Mouse (Mus musculus) lung, postnatal 4 days (tissue): ENCODE results near the gene Plcl1.
"Not testable (repeated sequence)": the region's sequence is repeated elsewhere in the genome, so short reads cannot be mapped to it uniquely, and the experiment has no call there.

Source experiments
- DNase-seq, 2 experiments: peaks; one replicate each; pipeline ENCODE4 v3.0.0; 2021

Plcl1 gene

DNA sequence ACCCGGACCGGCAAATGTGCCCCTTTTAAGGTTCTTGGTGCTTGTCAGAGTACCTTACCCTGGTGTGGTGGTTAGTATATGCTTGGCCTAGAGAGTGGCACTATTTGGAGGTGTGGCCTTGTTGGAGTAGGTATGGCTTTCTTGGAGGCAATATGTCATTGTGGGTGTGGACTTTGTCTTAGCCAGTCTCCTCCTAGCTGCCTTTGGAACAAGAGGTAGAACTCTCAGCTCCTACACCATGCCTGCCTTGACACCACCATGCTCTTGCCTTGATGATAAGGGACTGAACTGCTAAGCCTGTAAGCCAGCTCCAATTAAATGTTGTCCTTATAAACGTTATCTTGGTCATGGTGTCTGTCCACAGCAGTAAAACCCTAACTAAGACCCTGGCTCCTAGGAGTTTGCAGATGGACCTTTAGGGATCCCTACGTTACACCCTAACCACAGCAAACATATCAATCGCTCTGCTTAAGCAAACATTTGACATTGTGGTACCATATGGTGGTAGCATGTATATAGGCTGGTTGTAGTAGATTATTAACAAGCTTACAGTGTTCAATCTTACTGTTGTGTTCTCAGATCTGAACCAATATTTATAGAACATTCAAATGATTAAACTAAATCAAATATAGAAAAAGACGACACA, 39.4 kb downstream of the Plcl1 start:
- no peak for DNase-seq

GRCm38 (mm10) chr1:55445689-55446044, 39.9 kb downstream of the Plcl1 start:
- peak in 1 of 2 experiments; percentile 23 for DNase-seq

GRCm38 (mm10) chr1:55446273-55446672, 40.6 kb downstream of the Plcl1 start:
- DNase-seq: no peak

- no peak for DNase-seq
Measured at GRCm38 (mm10) chr1:55446876-55447275, 41.2 kb downstream of the Plcl1 start.

GRCm38 (mm10) chr1:55447661-55448060, 41.9 kb downstream of the Plcl1 start:
- DNase-seq: no peak

DNA sequence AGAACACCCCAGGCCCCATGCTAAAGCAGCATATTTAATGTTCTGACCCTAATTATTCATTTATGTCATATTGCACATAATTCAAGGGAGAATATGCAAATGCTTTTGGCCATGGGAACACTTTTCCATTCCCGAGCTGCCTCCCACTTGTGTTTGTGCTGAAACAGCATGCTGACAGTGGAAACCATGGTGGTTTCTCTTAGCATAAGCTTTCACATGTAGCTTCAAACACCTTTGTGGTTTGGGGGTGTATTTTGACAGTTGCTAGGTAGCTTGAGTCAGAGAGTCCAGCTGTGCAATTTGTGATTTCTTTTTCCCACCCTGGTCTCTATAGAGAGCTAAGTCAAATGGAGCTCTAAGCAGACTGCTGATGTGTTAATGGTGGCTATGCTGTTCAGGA, 42.4 kb downstream of the Plcl1 start:
- DNase-seq: no peak

DNA sequence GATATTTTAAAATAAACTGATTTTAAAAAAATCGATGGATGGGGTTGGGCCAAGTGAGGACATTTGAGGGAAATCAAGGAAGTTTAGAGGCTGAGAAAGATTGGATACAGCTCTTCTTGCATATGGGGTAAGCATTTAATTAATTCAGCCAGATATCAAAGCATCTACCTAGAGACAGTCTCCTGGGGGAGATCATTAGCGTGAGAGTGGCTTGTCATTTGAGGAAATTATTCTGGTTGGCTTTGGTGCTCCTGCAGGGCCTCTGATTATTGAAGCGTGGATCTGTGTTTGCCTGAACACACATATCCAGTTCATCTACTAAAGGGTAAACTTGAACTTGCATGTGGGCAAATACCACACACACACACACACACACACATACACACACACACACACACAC, 44.1 kb downstream of the Plcl1 start:
- DNase-seq: no peak

DNA sequence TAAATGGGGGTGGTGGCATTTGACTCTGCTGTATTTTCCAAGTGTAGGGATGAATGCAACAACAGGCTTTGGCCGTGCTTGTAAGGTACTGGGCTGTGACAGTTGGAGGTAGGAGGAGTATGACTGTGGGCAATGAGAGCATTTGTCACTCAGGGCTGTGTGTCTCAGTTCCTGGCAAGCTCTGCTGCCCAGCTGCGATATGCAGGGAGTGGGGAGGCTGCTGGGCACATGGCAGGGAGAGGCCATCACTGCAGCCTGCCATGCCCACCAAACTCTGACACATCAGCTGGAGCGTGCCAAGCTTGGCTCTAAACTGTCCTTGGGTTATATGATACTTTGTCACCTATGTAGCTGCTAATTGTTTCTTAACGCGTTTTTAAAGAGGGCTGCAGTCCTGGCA, 48.4 kb downstream of the Plcl1 start:
- DNase-seq: no peak

DNA sequence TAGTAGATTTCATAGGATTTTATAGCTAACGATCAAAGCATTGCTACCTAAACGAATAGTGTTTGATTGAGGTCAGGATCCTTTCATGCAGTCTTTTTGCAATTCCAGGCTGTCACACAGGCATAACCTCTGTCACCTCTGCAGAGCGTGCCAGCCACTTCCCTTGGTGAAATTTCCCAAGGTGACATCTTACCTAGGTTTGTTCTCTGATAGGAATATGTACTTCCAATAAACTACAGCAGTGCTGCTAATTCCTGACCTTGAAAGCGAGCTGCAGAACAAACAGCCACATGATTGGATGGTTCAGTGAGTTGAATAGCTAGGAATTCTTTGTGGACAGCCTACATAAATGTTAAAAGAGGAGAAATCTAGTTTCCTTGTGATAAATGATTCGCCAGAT, 56.6 kb downstream of the Plcl1 start:
- DNase-seq: no peak

DNA sequence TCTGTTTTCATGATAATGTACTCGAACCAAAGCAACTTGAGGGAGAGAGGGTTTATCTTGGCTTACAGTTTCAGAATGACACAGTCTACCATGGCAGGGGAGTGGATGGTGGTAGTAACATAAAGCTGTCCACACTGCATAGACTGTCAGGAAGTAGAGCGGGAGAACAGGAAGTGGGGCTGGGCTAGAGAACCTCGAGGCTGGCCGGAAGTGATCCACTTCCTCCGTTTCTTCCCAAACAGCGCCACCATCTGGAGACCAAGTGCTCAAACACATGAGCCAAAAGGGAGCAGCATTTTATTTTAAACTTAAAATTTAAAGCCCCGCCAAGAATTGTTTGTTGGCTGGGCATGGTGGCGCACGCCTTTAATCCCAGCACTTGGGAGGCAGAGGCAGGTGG, 68.0 kb downstream of the Plcl1 start:
- peak in 1 of 2 experiments; percentile 21 for DNase-seq

DNA sequence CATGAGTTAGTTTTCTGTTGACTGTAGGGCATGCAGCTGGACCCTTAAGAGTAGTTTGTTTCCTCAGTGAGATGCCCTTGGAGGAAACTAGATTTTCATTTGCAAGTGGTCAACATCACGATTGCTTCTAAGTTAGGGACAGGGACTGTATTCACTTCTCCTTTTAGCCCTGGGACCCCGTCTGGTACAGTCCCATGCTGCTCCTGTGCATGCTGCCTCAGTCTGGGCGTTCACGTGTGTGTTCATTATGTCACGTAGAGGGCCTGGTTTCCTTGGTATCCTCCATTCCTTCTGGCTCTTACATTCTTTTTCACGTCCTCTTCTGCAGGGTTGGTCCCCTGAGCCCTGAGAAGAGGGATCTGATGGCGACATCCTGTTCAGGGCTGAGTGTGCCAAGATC, 69.3 kb downstream of the Plcl1 start:
- no peak for DNase-seq

- not testable (repeated sequence) for DNase-seq
Measured at GRCm38 (mm10) chr1:55487371-55487770, 81.7 kb downstream of the Plcl1 start.

GRCm38 (mm10) chr1:55488261-55488660, 82.5 kb downstream of the Plcl1 start:
- DNase-seq: no peak

DNA sequence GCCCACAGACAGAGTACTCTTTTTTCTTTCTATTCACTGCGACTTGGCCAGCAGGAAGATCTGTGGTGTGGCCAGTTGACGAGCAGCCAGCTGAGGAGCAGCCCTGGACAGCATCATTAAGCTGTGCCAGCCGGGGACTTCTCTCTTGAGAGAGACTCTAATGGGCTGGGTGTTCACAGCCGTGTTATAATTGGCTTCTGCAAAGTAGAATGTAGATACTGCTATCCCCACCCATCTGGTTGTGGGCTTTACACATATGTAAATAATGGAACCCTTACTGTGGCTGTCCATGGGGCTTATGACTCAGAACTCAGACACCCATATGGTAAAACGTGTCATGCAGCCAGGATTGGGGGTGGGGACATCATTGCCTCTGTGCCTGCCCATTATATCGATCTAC, 83.6 kb downstream of the Plcl1 start:
- peak in 1 of 2 experiments; percentile 27 for DNase-seq

DNA sequence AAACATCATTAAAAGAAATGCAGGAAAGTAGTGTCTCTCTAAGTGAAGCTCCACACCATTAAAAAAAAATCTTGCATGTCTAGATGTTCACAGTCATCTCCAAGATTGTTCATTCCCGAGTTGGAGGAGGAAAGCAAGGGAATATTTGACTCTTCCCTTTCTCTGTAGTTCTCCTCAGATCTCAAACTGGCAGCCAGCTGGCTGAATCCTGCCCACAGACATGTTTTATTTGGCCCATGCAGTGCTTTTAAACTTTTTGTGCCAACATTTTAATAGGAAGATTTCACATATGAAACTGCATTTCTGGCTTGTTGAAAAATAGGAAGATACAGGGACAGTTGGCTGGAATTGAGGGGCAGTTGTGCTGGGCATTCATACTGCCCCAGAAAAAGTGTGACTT, 94.2 kb downstream of the Plcl1 start:
- no peak for DNase-seq

DNA sequence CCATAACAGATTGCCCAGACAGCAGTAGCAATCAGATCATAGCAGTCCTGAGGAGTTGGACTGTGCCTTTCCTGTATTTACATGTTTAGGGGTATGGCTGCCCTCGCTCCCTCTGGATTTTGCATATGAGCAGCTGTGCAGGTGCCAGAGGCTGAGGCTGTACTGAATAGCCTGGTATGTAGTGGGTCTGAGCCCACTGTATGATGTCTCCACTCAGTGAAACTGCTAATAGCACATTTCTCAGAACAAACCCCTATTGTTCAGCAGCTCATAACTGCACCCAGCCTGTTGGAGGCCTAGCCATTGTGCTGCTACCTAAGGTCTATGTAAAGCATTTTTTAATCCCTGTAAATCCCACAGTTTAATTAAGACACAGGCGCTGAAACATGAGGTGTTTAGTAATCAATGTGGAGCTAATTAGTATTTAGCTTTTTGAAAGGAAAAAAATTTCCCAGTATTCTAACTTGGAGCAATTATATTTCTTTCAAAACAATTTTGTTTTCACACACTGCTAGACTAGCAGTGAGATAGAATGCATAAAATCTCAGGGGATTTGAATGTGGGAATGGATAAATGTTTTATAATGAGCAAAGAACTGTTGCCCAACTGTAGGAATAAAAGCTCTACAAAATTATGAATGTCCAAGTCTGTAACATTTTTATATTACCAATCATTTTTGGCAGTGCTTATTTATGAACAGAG, 95.4 kb downstream of the Plcl1 start:
- DNase-seq: no peak

DNA sequence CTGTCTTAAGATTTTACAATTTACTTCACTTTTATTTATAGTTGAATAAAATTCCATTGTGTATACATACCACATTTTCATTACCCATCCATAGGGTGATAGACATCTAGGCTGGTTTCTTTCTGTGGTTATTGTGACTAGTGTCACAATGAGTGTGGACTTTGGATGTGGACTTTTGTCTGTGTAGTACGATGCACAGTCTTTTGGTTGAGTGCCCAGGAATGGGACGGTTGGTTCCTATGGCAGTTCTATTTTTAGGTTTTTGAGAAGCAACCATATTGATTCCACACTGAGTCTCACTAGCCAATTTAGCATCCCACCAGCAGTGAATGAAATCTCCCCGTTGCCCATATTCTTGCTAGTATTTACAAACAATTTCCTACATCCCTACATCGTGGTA, 100.1 kb downstream of the Plcl1 start:
- DNase-seq: no peak

GRCm38 (mm10) chr1:55507061-55507460, 101.3 kb downstream of the Plcl1 start:
- DNase-seq: no peak

GRCm38 (mm10) chr1:55509587-55509986, 103.9 kb downstream of the Plcl1 start:
- DNase-seq: no peak

- no peak for DNase-seq
Measured at GRCm38 (mm10) chr1:55512165-55512564, 106.4 kb downstream of the Plcl1 start.

GRCm38 (mm10) chr1:55512799-55513198, 107.1 kb downstream of the Plcl1 start:
- not testable (repeated sequence) for DNase-seq

GRCm38 (mm10) chr1:55517182-55517581, 111.5 kb downstream of the Plcl1 start:
- no peak for DNase-seq

DNA sequence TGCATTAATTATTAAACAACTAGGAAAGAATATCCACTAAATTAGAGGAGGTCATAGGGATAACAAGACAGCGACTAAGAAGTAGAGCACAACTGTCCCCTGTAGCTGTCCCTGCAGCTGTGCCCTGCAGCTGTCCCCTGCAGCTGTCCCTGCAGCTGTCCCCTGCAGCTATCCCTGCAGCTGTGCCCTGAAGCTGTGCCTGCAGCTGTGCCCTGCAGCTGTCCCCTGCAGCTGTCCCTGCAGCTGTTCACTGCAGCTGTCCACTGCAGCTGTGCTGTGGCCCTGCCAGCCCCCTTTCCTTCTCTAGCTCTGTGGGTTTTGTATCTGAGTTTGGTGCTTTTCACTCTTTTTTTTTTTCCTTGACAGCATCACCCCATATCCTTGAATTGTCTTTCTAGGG, 118.2 kb downstream of the Plcl1 start:
- no peak for DNase-seq

- no peak for DNase-seq
Measured at GRCm38 (mm10) chr1:55525100-55525499, 119.4 kb downstream of the Plcl1 start.

DNA sequence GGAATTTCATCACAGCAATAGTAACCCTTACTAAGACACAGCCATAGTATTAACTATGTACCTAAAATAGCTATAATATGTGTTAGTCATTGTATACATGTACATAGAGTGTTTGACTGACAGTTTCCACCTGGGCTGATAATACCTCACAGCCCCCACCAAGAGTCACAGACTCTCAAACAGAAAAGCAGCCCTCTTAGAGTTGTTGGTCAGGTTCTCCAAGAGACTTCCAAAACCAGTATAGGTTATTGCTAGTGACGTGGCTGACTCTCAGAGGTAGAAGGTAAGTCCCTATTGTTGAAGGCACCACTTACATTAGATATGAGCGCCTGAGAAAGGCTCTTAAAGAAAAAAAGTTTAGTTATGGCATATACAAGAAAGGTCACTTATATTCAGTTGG, 120.0 kb downstream of the Plcl1 start:
- no peak for DNase-seq
